Mouse (Mus musculus): ENCODE results near the gene Mpg. TPM values are rescaled to one million over a fixed set of nuclear protein-coding genes. Genes with fewer than 3 reads are reported as not detected.
"Not testable (repeated sequence)": the region's sequence is repeated elsewhere in the genome, so short reads cannot be mapped to it uniquely, and the experiment has no call there.

The Mpg gene
- total RNA-seq, 2 experiments from 2014 or later: 19.9 to 20.1 TPM

- no peak for DNase-seq (ENCODE audit: low spot score in 2 of 2)
- intact Hi-C loops (cut with DNase I): loop anchor here (10.0 kb wide), 1 partner anchor 396 kb away; no protein-coding TSS in a partner anchor
Observed at GRCm38 (mm10) chr11:32199230-32199629, 27.1 kb upstream of the Mpg start.

- no peak for DNase-seq (ENCODE audit: low spot score in 2 of 2)
- intact Hi-C loops (cut with DNase I): no loop called here
Observed at GRCm38 (mm10) chr11:32200075-32200601, 26.2 kb upstream of the Mpg start, which contains the start of gene Il9r. Gene Il9r, minus strand, starts transcription at chr11:32200279.

GRCm38 (mm10) chr11:32200992-32201391 is 25.3 kb upstream of the Mpg start:
- DNase-seq (ENCODE audit: low spot score in 2 of 2); intact Hi-C loops (cut with DNase I): not testable (repeated sequence)

- no peak for DNase-seq (ENCODE audit: low spot score in 2 of 2)
- intact Hi-C loops (cut with DNase I): no loop called here
Observed at GRCm38 (mm10) chr11:32201922-32202685, 24.2 kb upstream of the Mpg start.

GRCm38 (mm10) chr11:32205058-32205873 is 21.0 kb upstream of the Mpg start, which contains the start of gene Snrnp25:
Gene Snrnp25, plus strand, starts transcription at chr11:32205415.
- intact Hi-C loops (cut with DNase I): no loop called here

GRCm38 (mm10) chr11:32210623-32211022 is 15.7 kb upstream of the Mpg start:
- intact Hi-C loops (cut with DNase I): loop anchor here (10.0 kb wide), 1 partner anchor 114 kb away; no protein-coding TSS in a partner anchor

More at GRCm38 (mm10) chr11:32205058-32205873, 21.0 kb upstream of the Mpg start, which contains the start of gene Snrnp25:
- peak; percentile 92 to 94 for DNase-seq (ENCODE audit: low spot score in 2 of 2)

GRCm38 (mm10) chr11:32215372-32216162 is 10.7 kb upstream of the Mpg start:
- intact Hi-C loops (cut with DNase I): loop anchor here (10.0 kb wide), 1 partner anchor 109 kb away; no protein-coding TSS in a partner anchor
- DNase-seq (ENCODE audit: low spot score in 2 of 2): no peak

More at GRCm38 (mm10) chr11:32210623-32211022, 15.7 kb upstream of the Mpg start:
- no peak for DNase-seq (ENCODE audit: low spot score in 2 of 2)

GRCm38 (mm10) chr11:32216851-32217250 is 9.5 kb upstream of the Mpg start:
- DNase-seq (ENCODE audit: low spot score in 2 of 2): peak in 1 of 2 experiments; percentile 59

GRCm38 (mm10) chr11:32218501-32219050 is 7.7 kb upstream of the Mpg start:
- DNase-seq (ENCODE audit: low spot score in 2 of 2): no peak

More at GRCm38 (mm10) chr11:32216851-32217250, 9.5 kb upstream of the Mpg start:
- intact Hi-C loops (cut with DNase I): loop anchor here (1.0 to 10.0 kb wide), 2 partner anchors 21 to 108 kb away; no protein-coding TSS in a partner anchor

GRCm38 (mm10) chr11:32219287-32219686 is 7.0 kb upstream of the Mpg start:
- DNase-seq (ENCODE audit: low spot score in 2 of 2): no peak
- intact Hi-C loops (cut with DNase I): loop anchor here (10.0 kb wide), 1 partner anchor 106 kb away; no protein-coding TSS in a partner anchor

More at GRCm38 (mm10) chr11:32218501-32219050, 7.7 kb upstream of the Mpg start:
- intact Hi-C loops (cut with DNase I): loop anchor here (10.0 kb wide), 1 partner anchor 106 kb away; no protein-coding TSS in a partner anchor

GRCm38 (mm10) chr11:32220607-32221224 is 5.6 kb upstream of the Mpg start:
- DNase-seq (ENCODE audit: low spot score in 2 of 2): no peak
- intact Hi-C loops (cut with DNase I): no loop called here

- no peak for DNase-seq (ENCODE audit: low spot score in 2 of 2)
- intact Hi-C loops (cut with DNase I): no loop called here
Observed at GRCm38 (mm10) chr11:32221225-32221950, 4.9 kb upstream of the Mpg start.

- DNase-seq (ENCODE audit: low spot score in 2 of 2): peak in 1 of 2 experiments; percentile 59
- intact Hi-C loops (cut with DNase I): no loop called here
Observed at GRCm38 (mm10) chr11:32221951-32222409, 4.3 kb upstream of the Mpg start, which contains the start of gene Rhbdf1. Gene Rhbdf1, minus strand, starts transcription at chr11:32222300.

GRCm38 (mm10) chr11:32222570-32223194 is 3.6 kb upstream of the Mpg start:
- intact Hi-C loops (cut with DNase I): no loop called here
- DNase-seq (ENCODE audit: low spot score in 2 of 2): no peak

GRCm38 (mm10) chr11:32223297-32223967 is 2.9 kb upstream of the Mpg start:
- intact Hi-C loops (cut with DNase I): no loop called here

GRCm38 (mm10) chr11:32224468-32225139 is 1.7 kb upstream of the Mpg start:
- intact Hi-C loops (cut with DNase I): no loop called here
- no peak for DNase-seq (ENCODE audit: low spot score in 2 of 2)

More at GRCm38 (mm10) chr11:32223297-32223967, 2.9 kb upstream of the Mpg start:
- no peak for DNase-seq (ENCODE audit: low spot score in 2 of 2)

Measured in left cerebral cortex, postnatal 36 days (tissue).